Mouse (Mus musculus): ENCODE results near the gene Kazn.

The Kazn gene

GRCm38 (mm10) chr4:142077572-142078271 is 161.5 kb downstream of the Kazn start:
- no peak for DNase-seq (ENCODE audit: low read depth, low spot score)

- no peak for DNase-seq (ENCODE audit: low read depth, low spot score)
Measured at GRCm38 (mm10) chr4:142076883-142077282, 162.3 kb downstream of the Kazn start.

- no peak for DNase-seq (ENCODE audit: low read depth, low spot score)
Measured at GRCm38 (mm10) chr4:142075931-142076330, 163.3 kb downstream of the Kazn start.

GRCm38 (mm10) chr4:142074060-142074732 is 165.0 kb downstream of the Kazn start:
- no peak for DNase-seq (ENCODE audit: low read depth, low spot score)

GRCm38 (mm10) chr4:142071243-142071991 is 167.8 kb downstream of the Kazn start:
- no peak for DNase-seq (ENCODE audit: low read depth, low spot score)

GRCm38 (mm10) chr4:142070840-142071239 is 168.4 kb downstream of the Kazn start:
- DNase-seq (ENCODE audit: low read depth, low spot score) = no peak

GRCm38 (mm10) chr4:142068899-142069812 is 170.0 kb downstream of the Kazn start:
- no peak for DNase-seq (ENCODE audit: low read depth, low spot score)

GRCm38 (mm10) chr4:142066576-142066975 is 172.6 kb downstream of the Kazn start:
- DNase-seq (ENCODE audit: low read depth, low spot score) = no peak

- DNase-seq (ENCODE audit: low read depth, low spot score) = no peak
Measured at GRCm38 (mm10) chr4:142065835-142066234, 173.4 kb downstream of the Kazn start.

GRCm38 (mm10) chr4:142065270-142065669 is 173.9 kb downstream of the Kazn start:
- no peak for DNase-seq (ENCODE audit: low read depth, low spot score)

GRCm38 (mm10) chr4:142064582-142065228 is 174.5 kb downstream of the Kazn start:
- DNase-seq (ENCODE audit: low read depth, low spot score) = no peak

GRCm38 (mm10) chr4:142063057-142063534 is 176.1 kb downstream of the Kazn start:
- no peak for DNase-seq (ENCODE audit: low read depth, low spot score)

- DNase-seq (ENCODE audit: low read depth, low spot score) = no peak
Measured at GRCm38 (mm10) chr4:142061485-142062240, 177.5 kb downstream of the Kazn start.

GRCm38 (mm10) chr4:142060455-142061378 is 178.5 kb downstream of the Kazn start:
- no peak for DNase-seq (ENCODE audit: low read depth, low spot score)

GRCm38 (mm10) chr4:142059841-142060193 is 179.4 kb downstream of the Kazn start:
- DNase-seq (ENCODE audit: low read depth, low spot score) = no peak

GRCm38 (mm10) chr4:142059113-142059840 is 179.9 kb downstream of the Kazn start:
- DNase-seq (ENCODE audit: low read depth, low spot score) = no peak

- no peak for DNase-seq (ENCODE audit: low read depth, low spot score)
Measured at GRCm38 (mm10) chr4:142057529-142058216, 181.5 kb downstream of the Kazn start.

- no peak for DNase-seq (ENCODE audit: low read depth, low spot score)
Measured at GRCm38 (mm10) chr4:142055600-142055999, 183.6 kb downstream of the Kazn start.

Data from WW6 (cell line).